Mouse (Mus musculus) brain, embryonic 14.5 days (tissue): ENCODE data around the gene Calhm5.

Experiments
- CTCF ChIP-seq: fragments of 200-500 bp; IDR thresholded peaks from 2 replicates; pipeline ENCODE4 v1.5.1; 2012; ENCODE audit warnings: inconsistent platforms, mild to moderate bottlenecking, moderate library complexity, borderline replicate concordance; ENCODE audit not compliant: insufficient read depth, insufficient read length; ENCODE audit errors: extremely low read depth
- POLR2A ChIP-seq: fragments of 200-500 bp; IDR thresholded peaks from 2 replicates; pipeline ENCODE4 v1.6.1; 2012; ENCODE audit warnings: mild to moderate bottlenecking, inconsistent platforms, borderline replicate concordance; ENCODE audit not compliant: poor library complexity, insufficient read depth, insufficient read length, severe bottlenecking; ENCODE audit errors: extremely low read depth

DNA sequence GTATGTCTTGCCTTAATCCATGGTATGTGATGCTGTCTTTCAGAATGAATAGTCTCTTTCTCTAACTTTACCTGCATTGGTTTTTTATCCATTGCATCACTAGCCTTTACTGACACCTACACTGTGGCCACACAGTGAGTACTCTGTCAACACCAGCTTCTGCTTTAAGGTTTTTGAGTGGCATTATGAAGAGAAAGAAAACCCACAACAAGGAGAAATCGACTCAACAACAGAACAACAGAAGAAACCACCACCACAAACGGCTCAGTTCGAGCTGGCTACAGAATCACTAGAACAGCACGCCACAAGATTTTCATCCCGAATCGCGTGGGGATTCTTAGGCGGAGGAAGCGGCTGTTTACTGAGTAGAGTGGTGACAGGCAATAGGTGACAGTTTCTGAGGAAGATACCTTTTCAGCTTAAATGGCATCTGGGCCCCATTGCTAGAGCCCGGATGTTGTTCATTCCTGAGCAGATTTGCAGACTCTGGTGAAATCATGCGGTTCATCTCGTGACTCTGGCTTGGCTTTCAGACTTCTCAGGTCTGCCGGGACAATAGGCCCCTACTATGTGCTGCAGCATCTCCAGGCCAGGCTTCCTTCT, 14.6 kb upstream of the Calhm5 start:
- TF ChIP-seq POLR2A (no peak), CTCF (no peak)
